In the genomic region with DNA sequence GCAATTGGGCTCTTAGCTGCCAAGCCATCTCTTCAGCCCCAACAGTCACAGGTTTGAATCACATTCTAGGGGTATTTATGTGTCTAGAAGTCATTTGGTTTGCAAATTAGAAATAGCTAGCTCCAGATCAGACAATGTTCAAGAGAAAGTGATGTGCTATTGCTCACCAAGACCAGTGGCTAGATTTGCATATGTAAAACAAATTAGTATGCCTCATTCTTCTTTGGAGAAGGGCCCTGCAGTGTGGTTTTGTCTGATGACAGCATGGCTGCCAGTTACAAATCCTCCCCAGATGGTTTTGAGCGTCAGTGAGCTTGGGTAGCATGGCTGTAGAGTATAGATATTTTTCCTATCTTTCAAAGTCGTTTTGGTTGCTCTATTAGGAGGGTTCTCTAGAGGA, we compare ENCODE assay signal across 23 mouse cellular contexts.
"Had no signal": no experiment of that assay in that cellular context is flagged by ENCODE, and none has a peak within 500 bp of the region (broad histone marks: within the 10 kb centered on the region; RNA-seq: fewer than 3 reads in every experiment).

No protein-coding gene starts in this region.

- H3K4me3 ChIP-seq: gastrocnemius, adult 2 months; heart, embryonic 10.5 days; heart, embryonic 12.5 days; hindbrain, embryonic 10.5 days; hindbrain, embryonic 12.5 days; intestine, embryonic 15.5 days; layer of hippocampus, adult 2 months; left cerebral cortex, adult 2 months; limb, embryonic 10.5 days; limb, embryonic 12.5 days; liver, embryonic 13.5 days; liver, embryonic 15.5 days had no signal

- H3K9ac ChIP-seq: heart, embryonic 12.5 days; hindbrain, embryonic 12.5 days; hindbrain, embryonic 14.5 days; intestine, embryonic 15.5 days; limb, embryonic 12.5 days; liver, embryonic 13.5 days; liver, embryonic 15.5 days had no signal

- H3K36me3 ChIP-seq: heart, embryonic 10.5 days; heart, embryonic 12.5 days; hindbrain, embryonic 10.5 days; hindbrain, embryonic 12.5 days; intestine, embryonic 15.5 days; limb, embryonic 10.5 days; limb, embryonic 12.5 days; liver, embryonic 13.5 days; liver, embryonic 15.5 days had no signal

- H3K4me1 ChIP-seq: heart, embryonic 10.5 days; hindbrain, embryonic 12.5 days; intestine, embryonic 15.5 days; liver, embryonic 13.5 days; liver, embryonic 15.5 days had no signal

- DNase-seq: gastrocnemius, adult 2 months; gastrocnemius, postnatal 10 days; gastrocnemius, postnatal 25 days; heart, postnatal 10 days; heart, postnatal 4 days; kidney, adult 18-20 months; kidney, adult 8-10 months; kidney, postnatal 10 days; kidney, postnatal 25 days; kidney, postnatal 4 days; liver; liver, embryonic 13.5 days had no signal

- H3K27me3 ChIP-seq: heart, embryonic 12.5 days; hindbrain, embryonic 12.5 days; intestine, embryonic 15.5 days; limb, embryonic 12.5 days; liver, embryonic 15.5 days had no signal

- H3K27ac ChIP-seq: gastrocnemius, adult 2 months; heart, embryonic 10.5 days; hindbrain, embryonic 10.5 days; hindbrain, embryonic 12.5 days; hindbrain, embryonic 14.5 days; intestine, embryonic 15.5 days; layer of hippocampus, adult 2 months; left cerebral cortex, adult 2 months; limb, embryonic 10.5 days; limb, embryonic 12.5 days; liver, embryonic 13.5 days; liver, embryonic 15.5 days had no signal
